Mouse (Mus musculus): ENCODE results near the gene Vmn2r86. TPM values are rescaled to one million over a fixed set of nuclear protein-coding genes. Genes with fewer than 3 reads are reported as not detected.
"Not testable (repeated sequence)": the region's sequence is repeated elsewhere in the genome, so short reads cannot be mapped to it uniquely, and the experiment has no call there.

The Vmn2r86 gene
- polyA plus RNA-seq, 1 experiment: not detected

DNA sequence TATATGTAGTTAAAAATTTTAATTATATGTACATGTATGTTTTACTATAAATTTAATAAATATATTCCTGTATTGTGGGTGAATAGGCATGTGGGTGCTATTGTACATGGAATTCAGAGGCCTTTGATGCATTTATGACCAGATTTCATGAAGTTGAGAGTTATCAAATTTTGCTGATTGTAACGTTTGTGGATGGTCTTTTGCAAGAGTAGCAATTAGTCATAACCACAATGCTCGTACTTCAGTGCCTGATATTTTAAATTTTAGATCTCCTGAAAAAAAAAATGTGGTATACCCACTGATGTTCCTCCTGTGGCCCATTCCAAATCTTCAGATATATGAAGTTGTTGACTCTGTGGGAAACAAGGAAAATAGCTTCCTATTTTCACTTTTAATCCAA is 33.5 kb downstream of the Vmn2r86 start:
- TF ChIP-seq CEBPB (IDR thresholded peaks at IDR 0.05; ENCODE audit: low read depth): peak; percentile 92
- not testable (repeated sequence) for H3K4me3 ChIP-seq (ENCODE audit: insufficient read depth, poor library complexity, severe bottlenecking); H3K36me3 ChIP-seq (ENCODE audit: control insufficient read depth, insufficient read depth); H3ac ChIP-seq (ENCODE audit: control insufficient read depth, insufficient read length, low read depth); H3K27me3 ChIP-seq (ENCODE audit: control insufficient read depth, insufficient read depth, insufficient read length); H3K79me3 ChIP-seq (ENCODE audit: low read depth); H3K79me2 ChIP-seq (ENCODE audit: control insufficient read depth, insufficient read depth)

DNA sequence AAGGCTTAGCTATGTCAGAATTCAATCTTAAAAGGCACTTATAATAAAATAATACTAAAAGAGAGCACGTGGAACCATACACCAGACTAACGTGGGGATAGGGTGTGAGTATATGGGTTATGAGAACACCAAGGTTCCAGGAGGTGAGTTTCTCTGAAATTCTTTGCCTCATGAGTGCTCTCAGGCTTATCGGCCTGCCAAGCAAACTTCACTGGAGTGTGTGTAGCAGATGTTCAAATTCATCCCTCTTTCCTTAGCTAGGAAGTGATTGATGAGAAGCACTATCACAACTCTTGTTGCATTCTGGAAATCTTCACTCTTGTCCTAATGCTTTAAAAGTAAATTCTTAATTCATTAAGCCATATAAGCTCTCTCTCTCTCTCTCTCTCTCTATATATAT is 35.4 kb downstream of the Vmn2r86 start:
- no peaks in the 10 kb centered on the region for H3K79me3 ChIP-seq (ENCODE audit: low read depth)
- TF ChIP-seq MAX (IDR thresholded peaks at IDR 0.05): no peak
- TF ChIP-seq USF1 (IDR thresholded peaks at IDR 0.05; ENCODE audit: low read depth): no peak
- H3K79me2 ChIP-seq (ENCODE audit: control insufficient read depth, insufficient read depth): no peaks in the 10 kb centered on the region
- H3K36me3 ChIP-seq (ENCODE audit: control insufficient read depth, insufficient read depth): no peaks in the 10 kb centered on the region
- no peak overlapping the region for H3ac ChIP-seq (ENCODE audit: control insufficient read depth, insufficient read length, low read depth)
- no peaks in the 10 kb centered on the region for H3K27me3 ChIP-seq (ENCODE audit: control insufficient read depth, insufficient read depth, insufficient read length)
- no peak overlapping the region for H3K4me3 ChIP-seq (ENCODE audit: insufficient read depth, poor library complexity, severe bottlenecking)

DNA sequence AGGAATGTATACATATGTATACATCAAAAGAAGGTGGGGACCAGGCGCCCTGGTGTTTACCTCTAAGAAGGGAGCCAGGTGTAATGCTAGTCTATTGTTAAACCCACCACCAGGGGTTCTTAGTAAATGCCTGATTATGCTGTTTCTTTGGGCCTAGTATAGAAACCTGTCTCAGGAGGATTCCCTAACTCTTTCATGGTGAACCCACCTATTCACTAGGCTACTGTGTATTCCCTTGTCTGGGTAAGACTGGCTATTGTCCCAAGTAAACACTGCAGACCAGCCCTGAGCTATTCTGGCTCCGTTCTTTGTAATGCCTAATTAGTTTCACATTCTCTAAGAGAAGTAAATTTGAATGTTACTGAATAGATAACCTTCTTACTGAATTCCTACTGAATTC is 35.9 kb downstream of the Vmn2r86 start:
- not testable (repeated sequence) for H3ac ChIP-seq (ENCODE audit: control insufficient read depth, insufficient read length, low read depth); H3K4me3 ChIP-seq (ENCODE audit: insufficient read depth, poor library complexity, severe bottlenecking); H3K27me3 ChIP-seq (ENCODE audit: control insufficient read depth, insufficient read depth, insufficient read length); H3K36me3 ChIP-seq (ENCODE audit: control insufficient read depth, insufficient read depth); H3K79me2 ChIP-seq (ENCODE audit: control insufficient read depth, insufficient read depth); H3K79me3 ChIP-seq (ENCODE audit: low read depth)

DNA sequence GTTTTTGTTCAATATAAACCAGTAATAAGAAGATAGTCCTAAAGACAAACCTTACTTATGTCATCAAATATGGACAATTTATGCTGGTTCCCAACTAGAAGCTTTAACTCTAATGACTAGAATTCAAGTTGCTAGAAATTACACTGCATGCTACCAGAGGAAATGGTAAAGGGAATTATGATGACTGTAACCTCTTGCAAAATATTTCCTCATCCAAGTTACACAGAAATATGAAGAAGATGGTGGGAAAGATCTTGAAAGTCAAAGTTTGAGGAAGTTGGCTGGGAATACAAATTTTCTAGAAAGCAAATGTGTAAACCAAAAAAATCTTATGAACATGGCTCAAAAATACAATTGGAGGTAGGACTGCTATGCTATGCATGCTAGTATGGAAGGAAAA is 39.5 kb downstream of the Vmn2r86 start:
- H3K27me3 ChIP-seq (ENCODE audit: control insufficient read depth, insufficient read depth, insufficient read length); H3ac ChIP-seq (ENCODE audit: control insufficient read depth, insufficient read length, low read depth); H3K36me3 ChIP-seq (ENCODE audit: control insufficient read depth, insufficient read depth); H3K79me3 ChIP-seq (ENCODE audit: low read depth); H3K4me3 ChIP-seq (ENCODE audit: insufficient read depth, poor library complexity, severe bottlenecking); H3K79me2 ChIP-seq (ENCODE audit: control insufficient read depth, insufficient read depth): not testable (repeated sequence)

DNA sequence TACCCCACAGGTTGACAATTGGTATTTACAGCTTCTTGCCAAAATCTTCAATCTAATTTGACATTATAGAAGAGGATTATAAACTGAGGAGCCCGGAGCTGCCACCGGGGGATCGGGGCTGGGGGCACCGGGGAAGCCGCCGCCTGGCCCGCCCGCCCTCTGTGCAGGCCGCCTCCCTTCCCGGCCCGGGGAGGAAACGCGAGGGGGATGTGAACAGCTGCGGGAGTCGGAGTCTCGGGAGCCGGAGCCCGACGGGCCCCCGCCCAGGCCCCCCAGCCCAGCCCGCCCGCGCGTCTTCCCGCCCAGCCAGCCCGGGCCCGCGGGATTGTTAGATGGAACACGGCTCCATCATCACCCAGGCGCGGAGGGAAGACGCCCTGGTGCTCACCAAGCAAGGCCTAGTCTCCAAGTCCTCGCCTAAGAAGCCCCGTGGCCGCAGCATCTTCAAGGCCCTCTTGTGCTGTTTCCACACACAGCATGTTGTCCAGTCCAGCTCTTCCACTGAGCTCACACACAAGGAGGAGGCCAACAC is 43.6 kb downstream of the Vmn2r86 start:
- H3K4me3 ChIP-seq (ENCODE audit: insufficient read depth, poor library complexity, severe bottlenecking); H3ac ChIP-seq (ENCODE audit: control insufficient read depth, insufficient read length, low read depth); H3K36me3 ChIP-seq (ENCODE audit: control insufficient read depth, insufficient read depth); H3K79me2 ChIP-seq (ENCODE audit: control insufficient read depth, insufficient read depth); H3K79me3 ChIP-seq (ENCODE audit: low read depth); H3K27me3 ChIP-seq (ENCODE audit: control insufficient read depth, insufficient read depth, insufficient read length): not testable (repeated sequence)

DNA sequence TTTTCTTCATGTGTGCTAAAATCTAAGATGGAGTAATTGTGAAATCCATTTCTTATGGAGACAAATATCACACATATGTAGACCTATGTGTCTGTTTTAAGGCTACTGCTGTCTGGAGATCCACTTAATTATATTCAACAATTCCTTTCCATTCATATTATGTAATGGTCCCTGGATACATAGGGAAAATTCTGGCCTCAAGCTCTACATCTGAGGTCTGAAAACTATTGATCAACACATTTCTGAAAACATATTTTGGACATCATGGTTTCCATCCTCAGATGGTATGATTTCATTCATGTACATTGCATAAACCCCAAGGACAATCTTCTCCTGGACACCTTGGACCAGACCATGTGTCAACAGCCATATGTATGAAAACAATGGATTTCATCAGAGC is 61.6 kb downstream of the Vmn2r86 start, which contains the start of gene Vmn2r84:
Vmn2r84 (minus strand) TSS at position 101 of the 400 bp plus-strand sequence.
- H3K79me3 ChIP-seq (ENCODE audit: low read depth): no peaks in the 10 kb centered on the region
- no peak within 1 kb of the TSS for H3K4me3 ChIP-seq (ENCODE audit: insufficient read depth, poor library complexity, severe bottlenecking)
- H3K36me3 ChIP-seq (ENCODE audit: control insufficient read depth, insufficient read depth): no peaks in the 10 kb centered on the region
- H3ac ChIP-seq (ENCODE audit: control insufficient read depth, insufficient read length, low read depth): no peak within 1 kb of the TSS
- H3K79me2 ChIP-seq (ENCODE audit: control insufficient read depth, insufficient read depth): no peaks in the 10 kb centered on the region
- TF ChIP-seq MYOG (IDR thresholded peaks at IDR 0.05; ENCODE audit: control insufficient read depth, extremely low read depth, insufficient read length): no peak
- TF ChIP-seq USF1 (IDR thresholded peaks at IDR 0.05; ENCODE audit: low read depth): no peak
- TF ChIP-seq CEBPB (IDR thresholded peaks at IDR 0.05; ENCODE audit: low read depth): no peak
- H3K27me3 ChIP-seq (ENCODE audit: control insufficient read depth, insufficient read depth, insufficient read length): no peaks in the 10 kb centered on the region

Other genes starting within 250 kb of the Vmn2r86 start
- not detected for gene Olfr827, start 241.6 kb downstream of the Vmn2r86 start, polyA plus RNA-seq (2012; fragmentation: generic; extraction: Trizol)
- not detected for gene Neurod4, start 175.8 kb downstream of the Vmn2r86 start, polyA plus RNA-seq (2012; fragmentation: generic; extraction: Trizol)
- gene Tespa1, start 133.2 kb downstream of the Vmn2r86 start, polyA plus RNA-seq (2012; fragmentation: generic; extraction: Trizol): not detected
- not detected for gene Vmn2r84, start 61.7 kb downstream of the Vmn2r86 start, polyA plus RNA-seq (2012; fragmentation: generic; extraction: Trizol)
- not detected for gene Vmn2r85, start 26.3 kb downstream of the Vmn2r86 start, polyA plus RNA-seq (2012; fragmentation: generic; extraction: Trizol)
- gene Vmn2r87, start 41.3 kb upstream of the Vmn2r86 start, polyA plus RNA-seq (2012; fragmentation: generic; extraction: Trizol): not detected